Mouse (Mus musculus): ENCODE measurements around the gene Zbtb41.

GRCm38 (mm10) chr1:139460807-139461206 lies 38.7 kb downstream of the Zbtb41 start:
- TF ChIP-seq CTCF (IDR thresholded peaks at IDR 0.05; ENCODE audit: low read depth, low read length) (no peak), EP300 (IDR thresholded peaks at IDR 0.05; ENCODE audit: insufficient read depth, low read depth, low read length) (no peak), POLR2A (IDR thresholded peaks at IDR 0.05; ENCODE audit: insufficient read depth, low read length) (no peak)
